Mouse (Mus musculus): ENCODE results near the gene Zfp385a.
A peak's percentile ranks its signal among the peaks of the same experiment; 100 is the strongest.

DNA sequence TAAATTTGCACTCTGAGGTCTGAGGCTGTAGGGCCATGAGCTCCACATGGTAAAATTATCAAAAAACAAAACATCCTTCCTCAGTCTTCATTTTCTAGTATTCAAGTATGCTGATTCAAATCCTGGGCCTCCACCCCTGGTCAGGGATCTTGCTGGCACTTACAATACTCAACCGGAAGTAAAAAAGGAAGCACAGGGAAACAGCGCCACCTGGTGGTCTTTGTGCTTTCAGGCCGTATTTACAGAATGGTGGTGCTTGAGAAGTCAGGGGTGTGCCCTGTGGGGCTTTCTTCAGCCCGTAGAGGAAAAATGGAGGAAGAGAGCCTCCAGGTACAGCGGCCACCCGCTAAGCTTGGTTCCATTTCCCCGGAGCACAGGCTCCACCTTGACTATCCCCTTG lies 32.8 kb downstream of the Zfp385a start:
- TF ChIP-seq CTCF (IDR thresholded peaks at IDR 0.05; ENCODE audit: low read depth, low read length) (peak; percentile 69), POLR2A (IDR thresholded peaks at IDR 0.05; ENCODE audit: extremely low read depth, insufficient read depth, low read length) (no peak)
